Mouse (Mus musculus) urinary bladder, postnatal 14 days (tissue): Measurements from ENCODE around the gene Endod1.
A peak's percentile ranks its signal among the peaks of the same experiment; 100 is the strongest.
"Not testable (repeated sequence)": the region's sequence is repeated elsewhere in the genome, so short reads cannot be mapped to it uniquely, and the experiment has no call there.

ENCODE experiments used
- DNase-seq: peaks from one replicate; pipeline ENCODE4 v3.0.0; 2021; ENCODE audit warnings: low spot score

Gene Endod1

DNA sequence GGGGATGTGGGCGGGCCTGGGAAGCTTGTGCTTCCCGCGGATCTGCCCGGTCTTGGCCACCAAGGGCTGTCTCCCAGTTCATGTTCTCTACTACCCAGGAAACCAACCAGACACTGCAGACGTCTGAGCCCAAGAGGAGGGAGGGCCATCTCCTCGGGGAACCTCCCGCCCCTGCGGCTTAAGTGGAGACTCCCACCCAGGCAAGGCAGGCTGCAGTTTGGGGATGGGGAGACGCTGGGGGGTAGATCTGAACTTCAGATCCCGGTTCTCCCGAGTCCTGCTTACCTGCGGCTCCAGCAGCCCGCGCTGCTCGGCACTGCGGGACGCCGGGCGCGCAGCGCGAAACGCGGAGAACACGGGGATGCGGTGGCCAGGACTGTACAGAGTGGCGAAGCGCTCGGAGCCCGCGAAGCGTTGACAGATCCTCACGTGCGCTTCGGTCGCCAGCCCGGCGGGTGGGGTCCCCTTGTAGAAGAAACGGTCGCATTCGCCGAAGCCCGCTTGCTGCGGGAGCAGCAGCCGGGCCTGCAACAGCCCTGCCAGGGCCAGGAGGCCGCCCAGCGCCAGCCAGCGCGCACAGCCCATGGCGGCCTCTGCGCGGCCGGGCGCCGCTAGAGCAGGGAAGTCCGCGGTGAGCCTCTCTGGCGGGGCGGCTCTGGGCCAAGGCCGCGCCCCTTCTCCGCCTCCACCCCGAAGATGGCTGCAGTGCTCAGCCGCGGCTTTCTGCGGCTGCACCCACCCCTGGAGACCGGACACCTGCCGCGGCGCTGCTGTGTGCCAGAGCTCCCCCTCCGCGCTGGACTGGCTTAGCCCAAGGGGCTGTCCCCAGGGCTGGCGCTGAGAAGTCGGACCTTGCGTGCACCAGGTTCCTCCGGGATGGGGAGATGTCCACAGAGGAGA is 671 bp downstream of the Endod1 start:
- DNase-seq, result peak; percentile 85

DNA sequence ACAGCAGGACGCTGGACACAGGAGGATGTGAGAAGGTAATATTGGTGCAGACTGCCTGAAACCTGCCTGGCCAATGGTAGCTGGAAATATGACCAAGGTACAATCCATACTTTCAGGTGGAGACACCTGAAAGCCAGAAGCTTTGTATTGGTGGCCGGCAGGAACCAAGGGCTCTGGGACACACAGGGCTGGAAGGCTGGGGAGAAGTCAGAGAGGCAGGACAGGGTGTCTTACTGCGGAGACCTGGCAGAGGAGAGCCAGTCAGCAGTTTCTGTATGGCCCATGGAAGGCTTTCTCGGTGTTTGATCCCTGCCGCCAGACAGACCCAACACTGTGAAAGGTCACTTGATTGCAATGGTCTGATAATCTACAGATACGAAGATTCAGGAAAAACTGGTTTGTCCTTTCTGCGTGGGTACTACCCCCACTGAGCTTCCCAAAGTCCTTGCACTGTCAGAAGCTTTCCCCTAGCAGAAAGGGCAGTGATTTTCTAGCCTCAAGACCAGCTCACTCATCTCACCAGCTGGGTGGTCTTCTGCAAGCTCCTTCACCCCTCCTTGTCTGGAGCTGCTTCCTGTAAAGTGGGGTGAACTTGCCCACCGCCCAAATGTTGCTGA is 1.4 kb downstream of the Endod1 start:
- DNase-seq, result peak; percentile 46

DNA sequence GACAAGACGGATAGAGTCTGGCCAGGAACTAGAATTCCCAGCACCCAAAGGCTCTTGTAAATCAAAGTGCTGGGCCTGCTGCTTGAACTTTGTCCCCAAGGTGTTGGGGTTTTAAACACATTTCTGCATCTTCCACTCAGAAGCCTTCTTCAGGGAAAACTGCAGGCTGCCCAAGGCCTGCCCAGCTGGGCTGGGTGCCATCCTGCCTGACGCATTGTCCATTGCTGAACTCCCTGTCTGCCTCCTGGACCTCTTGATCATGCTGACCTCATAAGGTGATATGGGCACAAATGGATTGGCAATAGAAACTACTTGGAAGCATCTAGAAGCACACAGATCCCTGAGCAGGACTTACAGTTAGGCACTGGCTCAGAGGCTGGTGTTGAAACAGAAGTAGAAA is 3.2 kb downstream of the Endod1 start:
- DNase-seq, result no peak

DNA sequence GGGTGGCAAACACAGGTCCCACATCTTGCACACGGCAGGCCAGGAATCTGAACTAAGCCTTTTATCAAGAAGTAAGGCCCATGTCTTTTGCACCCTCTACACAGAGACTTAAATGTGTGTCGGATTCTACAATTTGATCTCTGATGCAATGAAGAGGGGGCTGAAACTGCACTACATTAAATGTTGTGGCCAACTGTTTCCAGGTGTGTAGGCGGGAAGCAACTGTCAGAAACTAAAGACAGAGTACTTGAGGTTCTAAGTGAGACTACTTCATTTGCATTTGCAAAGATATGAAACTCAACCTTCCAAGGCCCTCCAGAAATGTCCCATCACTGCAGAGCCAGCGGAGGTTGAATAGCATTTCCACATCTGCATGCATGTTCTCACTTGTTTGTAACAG is 5.2 kb downstream of the Endod1 start:
- DNase-seq, result no peak

DNA sequence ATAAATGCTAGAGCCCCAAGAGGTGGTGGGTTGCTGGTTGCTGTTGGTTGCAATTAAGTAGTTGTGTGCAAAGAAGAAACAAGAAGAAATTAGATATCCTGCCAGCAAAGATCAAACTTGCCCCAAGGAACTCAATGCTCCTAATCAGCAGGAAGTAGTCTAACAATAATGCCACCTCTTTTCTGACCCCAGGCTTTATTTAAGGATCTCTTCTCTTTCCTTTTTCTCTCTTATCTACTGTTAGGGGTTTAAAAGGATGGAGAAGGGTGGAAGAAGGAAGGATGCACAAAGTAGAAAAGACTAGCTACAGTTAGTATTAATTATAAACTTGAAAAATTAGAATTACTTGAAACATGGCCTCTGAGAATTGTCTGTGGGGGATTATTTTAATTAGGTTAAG is 8.9 kb downstream of the Endod1 start:
- DNase-seq, result no peak

DNA sequence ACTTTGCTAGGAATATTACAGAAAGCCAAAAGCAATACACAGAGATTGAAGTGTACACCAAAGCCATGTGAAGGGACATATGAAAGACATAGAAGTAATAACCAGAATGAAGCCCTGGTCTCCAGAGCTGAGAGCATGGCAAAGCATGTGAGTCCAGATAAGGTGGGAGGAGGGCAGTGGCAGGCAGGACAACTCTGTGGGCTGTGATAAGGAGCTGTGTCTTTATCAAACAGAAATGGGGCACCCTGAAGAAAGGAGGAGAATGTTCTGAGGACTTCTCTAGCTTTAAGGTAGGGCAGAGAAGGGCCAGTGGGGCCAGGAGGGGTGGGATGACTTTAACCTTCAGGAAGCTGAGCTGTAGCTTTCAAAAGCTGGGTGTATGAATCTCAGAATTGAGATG is 12.0 kb downstream of the Endod1 start:
- no peak for DNase-seq

DNA sequence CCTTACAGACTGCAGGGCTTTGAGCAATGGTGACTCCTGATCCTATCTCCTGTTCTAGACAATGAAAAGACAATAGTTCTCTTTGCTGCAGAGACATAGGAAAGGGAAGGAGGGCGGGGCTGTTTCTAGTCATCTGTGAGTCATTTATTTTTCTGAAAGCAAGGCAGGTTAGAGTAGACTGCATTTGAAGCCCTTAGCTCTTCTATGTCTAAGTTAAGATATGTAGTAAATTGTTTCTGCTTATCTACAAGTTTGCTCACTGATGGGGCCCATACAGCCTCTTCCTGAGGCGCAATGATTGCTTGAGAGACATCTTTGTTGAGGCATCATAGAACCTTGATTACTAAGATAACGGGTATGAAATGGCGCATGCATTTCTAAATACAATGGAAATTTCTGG is 13.5 kb downstream of the Endod1 start:
- DNase-seq, result no peak

DNA sequence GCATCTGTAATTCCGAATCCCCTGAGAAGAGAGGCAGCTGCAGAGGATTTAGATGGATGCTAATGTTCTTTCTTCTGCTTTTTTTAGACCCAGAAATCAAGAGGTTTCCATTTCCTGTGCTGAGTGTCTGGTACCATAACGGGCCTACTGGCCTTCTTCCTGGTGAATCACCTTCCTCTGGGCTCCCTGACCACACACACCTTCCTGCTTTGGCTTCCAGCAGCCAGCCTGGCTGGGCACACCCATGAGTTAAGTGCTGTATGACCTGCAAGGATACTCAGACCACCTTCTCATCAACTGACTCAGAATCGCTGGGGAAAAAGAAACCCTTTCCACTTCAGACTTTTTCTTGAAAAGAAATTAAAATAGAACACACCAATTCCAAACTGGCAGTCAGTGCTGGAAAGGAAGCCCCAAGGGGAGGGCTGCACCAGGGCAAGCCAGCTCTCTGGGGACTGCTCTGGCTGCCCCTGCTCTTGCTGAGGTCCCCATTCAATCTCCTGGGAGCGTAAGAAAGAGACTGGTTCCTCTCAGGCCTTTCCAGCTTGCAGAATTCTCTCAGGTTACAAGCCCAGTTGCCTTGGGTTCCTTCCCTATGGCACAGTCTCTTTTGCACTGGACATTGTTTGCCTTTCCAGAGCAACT is 15.7 kb downstream of the Endod1 start:
- no peak for DNase-seq

DNA sequence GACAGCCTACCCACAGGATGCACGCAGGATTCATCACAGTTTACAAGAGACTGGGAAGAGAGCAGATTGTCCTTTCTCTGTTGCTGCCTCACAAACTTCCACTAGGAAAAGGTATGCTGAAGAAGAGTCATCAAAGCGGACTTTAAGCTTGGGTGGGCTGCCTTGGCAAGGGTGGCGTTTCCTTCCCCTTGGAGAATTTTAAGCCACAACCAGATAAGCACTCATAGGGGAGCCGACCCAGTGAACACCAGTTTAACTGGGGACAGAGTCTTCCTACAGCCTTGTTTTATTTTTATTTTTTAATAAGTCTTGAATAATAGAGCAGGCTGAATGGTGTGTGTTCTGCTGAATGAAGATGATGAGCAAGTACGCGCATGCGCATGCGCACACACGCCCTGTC is 16.6 kb downstream of the Endod1 start:
- no peak for DNase-seq

DNA sequence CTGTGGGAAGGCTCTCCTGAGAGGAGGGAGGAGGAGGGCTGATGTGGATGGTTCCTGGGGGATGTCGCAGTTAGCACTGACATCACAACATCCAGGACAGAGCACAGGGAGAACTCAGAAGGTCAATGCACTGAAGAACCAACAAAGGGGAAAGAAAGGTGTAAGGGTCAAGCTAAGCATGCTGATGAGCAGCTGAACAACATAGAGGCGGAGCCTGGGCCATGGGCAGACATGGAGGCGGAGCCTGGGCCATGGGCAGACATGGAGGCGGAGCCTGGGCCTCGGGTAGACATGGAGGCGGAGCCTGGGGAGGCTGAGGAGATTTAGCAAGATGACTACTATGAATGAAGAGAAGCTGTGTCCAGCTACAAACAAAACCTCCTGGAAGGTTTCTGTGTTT is 17.8 kb downstream of the Endod1 start:
- no peak for DNase-seq

DNA sequence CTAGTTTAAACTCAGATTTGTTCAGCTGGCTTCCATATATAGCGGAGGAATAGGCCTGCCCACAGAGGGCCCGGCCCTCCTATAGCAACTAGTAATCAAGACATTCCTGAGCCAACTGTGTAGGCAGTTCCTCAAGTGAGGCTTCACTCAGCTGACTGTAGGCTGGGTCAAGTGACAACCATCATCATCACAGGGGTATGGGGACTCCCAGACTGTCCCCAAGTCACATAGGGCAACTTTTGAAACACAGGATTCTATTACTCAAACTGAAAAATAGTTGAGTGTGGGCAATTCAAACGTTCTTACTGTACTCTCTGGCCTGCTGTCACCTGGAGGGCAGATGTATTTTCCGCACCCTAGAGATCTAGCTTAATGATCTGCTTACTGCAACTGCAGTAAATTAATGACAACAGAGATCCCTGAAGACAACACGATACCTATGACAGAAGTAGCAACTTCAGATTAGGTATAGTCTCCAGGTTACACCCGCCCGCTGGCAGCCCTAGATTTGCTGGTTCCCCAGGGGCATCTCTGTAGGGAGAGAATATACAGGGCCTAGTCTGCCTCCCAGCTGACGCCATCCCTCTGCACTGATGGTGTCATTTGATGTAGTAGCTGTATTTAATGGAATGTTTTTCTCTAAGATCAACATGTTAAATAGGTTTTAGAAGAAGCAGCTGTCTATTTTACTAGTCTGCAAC is 19.1 kb downstream of the Endod1 start:
- DNase-seq, result no peak

DNA sequence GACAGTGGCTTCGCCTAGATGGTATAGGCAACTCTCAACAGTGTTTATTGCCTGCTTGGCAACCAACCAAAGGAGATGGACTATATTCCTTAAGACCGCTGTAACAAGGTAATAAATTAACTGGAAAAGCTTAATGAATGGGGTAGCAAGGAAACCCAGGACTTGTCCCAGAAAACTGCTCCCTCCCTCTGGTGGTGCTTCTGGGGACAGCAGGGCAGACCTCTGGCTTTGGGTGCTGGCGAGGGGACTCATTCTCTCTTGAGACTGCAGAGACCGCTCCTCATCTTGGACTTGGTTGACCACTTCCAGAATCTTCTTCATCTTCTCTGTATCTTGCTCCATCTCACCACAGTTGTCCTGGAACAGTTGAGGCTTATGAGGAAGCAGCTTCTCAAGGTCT is 24.3 kb downstream of the Endod1 start:
- DNase-seq, result no peak

DNA sequence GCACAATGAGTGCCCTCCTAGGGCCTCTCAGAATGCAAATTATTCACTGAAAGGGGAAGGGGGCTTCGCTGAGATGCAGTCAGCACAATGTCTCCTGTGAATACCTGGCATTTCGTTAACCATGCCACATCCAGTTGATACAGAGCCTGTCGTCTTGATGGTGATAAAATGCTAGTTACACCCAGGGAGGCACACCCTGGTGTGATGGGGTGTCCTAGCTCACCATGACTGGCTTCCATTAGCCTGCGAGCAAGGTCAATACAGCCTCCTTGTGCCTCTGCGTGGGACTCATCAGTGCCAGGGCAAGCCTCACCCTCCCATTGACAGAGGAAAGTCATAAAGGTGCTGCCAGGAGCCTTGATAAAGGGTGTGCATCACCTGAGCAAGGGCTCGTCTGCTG is 26.5 kb downstream of the Endod1 start:
- DNase-seq, result no peak

DNA sequence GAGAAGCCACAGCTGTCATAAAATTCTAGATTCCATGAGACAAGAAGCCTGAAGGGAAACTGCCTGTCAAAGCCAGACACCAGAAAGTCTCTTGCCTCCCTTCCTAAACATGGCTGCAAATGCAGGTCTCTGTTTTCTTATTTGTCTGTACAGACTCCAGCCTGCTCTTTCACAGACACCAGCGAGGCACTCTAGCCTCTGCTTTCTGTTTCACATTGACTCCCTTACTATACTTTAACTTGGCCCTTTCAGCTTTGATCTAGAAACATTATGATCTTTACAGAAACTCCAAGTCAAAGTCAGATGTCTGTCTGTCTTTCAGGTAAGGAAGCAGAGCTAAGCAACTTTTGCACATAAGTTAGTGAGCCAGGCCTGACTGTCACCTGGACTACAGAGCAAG is 29.0 kb downstream of the Endod1 start:
- no peak for DNase-seq

DNA sequence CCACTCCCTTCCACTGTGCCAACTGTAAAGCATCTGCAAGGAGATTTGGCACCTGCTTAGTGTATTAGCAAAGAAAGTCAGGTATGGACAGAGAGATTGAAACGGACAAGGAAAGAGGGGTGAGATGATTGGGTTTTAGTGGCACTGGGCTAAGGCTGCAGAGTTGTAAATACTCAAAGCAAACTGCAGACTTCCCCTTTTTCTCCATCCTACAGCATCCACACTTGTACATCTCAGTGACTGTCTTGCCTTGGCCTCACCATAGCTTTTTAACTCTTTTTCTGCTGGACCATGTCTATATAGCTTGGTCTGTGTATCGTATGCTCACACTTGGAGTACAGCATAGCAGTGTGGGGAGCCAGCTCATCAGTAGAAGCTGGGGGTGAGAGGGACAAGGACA is 30.5 kb downstream of the Endod1 start:
- DNase-seq, result no peak

DNA sequence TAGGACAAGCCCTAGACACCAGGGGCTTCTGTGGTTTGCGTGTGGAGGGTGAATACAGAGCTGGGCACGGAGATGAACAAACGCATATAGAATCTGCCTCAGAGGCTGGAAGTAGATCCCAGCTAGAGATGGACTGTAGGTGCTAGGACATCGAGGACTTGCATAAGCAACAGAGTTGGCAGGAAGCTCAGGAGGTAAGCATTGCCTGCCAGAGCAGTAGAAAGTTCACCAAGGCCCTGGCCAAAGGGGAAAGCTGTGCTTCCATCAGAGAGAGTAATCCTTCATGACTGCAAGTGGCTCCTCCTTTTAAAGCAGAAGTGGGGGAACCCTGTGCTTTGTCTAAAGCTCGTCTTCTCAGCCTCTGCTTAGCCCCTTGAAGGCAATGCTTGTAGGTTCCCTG is 31.9 kb downstream of the Endod1 start:
- no peak for DNase-seq

DNA sequence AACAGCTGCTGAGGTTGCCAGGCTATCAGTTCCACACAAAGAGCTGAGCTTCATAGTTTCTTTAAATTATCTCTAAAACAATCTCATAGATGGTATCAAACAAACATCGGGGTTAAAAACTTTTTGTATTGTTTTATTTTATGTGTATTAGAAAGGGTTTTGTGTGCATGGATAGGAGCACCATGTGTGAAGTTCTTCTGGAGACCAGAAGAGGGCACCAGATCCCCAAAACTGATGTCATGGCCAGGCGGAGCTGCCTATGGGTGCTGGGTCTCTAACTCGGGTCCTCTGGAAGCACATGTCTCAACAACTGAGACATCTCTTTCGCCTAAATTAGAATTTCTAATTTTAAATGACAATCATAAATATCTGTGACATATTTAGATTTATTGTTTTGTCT is 32.9 kb downstream of the Endod1 start:
- DNase-seq, result no peak

DNA sequence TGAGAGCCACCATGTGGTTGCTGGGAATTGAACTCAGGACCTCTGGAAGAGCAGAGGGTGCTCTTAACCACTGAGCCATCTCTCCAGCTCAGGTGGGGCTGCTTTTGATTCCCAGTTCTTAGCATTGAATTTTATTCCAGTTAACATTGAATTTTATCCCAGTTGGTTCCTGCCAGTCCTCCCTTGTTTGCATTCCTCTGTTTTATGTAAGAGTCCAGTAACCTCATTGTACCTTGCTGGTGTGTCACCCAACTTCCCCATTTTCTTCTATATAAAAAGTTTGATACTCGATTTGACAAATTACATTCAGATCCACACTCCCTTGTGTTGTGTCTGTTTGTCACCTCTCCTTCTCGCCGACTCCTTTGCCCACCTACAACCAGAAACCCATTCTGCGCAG is 35.4 kb downstream of the Endod1 start:
- DNase-seq, result not testable (repeated sequence)

DNA sequence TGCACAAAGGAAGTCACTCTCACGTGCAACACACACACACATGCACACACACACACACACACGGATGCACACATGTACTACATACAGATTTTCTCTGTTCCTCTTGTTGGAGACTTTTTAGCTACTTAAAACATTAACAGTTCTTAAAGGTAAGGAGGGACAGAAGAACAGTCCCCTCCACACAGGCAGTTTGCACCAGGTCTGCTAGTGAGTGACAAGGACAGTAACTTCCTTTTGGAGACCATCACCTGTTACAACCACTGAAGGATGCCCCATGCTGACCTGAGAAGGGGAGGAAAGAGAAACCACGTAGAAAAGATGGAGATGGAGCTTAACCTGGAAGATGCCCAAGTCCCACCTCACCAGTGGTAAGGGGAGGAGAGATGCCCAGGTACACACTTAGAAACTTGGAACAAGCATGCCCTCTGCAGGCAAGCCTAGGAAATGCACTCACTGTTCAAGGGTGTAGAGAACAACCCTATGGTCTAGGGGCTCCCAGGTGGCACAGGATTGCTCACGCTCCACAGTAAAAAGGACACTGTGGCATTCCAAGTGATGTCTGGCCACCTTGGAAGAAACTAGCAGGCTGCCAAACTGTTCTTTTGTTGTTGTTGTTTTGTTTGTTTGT is 39.2 kb downstream of the Endod1 start:
- DNase-seq, result peak; percentile 70

DNA sequence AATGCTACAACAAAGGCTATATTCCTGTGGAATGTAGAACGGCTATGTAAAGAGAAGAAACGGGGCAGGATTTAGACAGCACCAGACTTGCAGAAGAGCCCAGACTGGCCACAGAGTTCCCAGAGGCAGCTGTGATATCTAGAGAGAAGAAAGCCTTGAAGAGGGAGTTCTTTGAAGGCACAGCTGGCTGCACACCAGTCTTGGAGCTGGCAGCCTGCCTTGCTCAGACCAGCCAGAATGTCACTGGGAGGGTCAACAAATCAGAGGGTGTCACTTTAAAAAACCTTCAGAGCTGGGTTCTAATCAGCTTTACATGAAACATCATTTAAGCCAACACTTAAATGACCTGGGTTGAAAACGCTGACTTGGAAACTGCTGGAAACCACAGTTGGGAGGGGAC is 42.6 kb downstream of the Endod1 start:
- no peak for DNase-seq

DNA sequence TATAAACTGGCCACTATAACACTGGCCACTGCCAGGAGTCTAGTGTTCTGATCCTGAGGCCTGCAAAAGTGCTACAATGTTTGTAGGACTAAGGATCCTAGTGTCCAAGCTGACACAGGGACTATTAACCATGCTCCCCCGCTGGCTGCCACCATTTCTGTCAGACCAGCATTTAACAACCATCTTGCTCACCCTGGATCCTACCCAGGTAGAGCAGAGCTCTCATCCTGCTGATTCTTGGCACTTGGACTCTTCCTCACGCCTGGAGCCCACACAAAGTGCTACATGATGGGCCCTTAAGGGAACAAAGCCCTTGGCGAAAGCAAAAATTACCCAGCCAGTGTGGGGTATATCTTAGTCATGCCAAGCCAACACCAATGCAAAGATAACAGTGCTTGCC is 44.4 kb downstream of the Endod1 start:
- DNase-seq, result no peak

DNA sequence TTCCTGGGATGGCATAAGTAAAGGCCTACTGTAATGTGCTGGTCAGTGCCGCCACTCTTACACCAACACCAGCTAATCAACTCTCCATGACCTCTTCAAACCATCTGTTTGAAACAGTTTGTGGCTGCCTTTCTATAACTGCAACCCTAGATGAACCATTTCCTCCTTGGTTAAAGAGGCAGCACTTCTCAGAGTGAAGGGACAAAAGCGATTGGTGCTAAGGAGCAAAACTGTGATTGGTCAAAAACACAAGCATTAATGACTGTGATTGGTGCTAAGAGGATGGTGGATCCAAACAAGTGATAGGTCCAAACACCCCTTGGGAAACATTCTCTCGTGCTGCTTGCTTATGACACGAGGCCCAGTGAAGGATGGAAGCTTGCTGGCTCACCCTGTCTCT is 45.5 kb downstream of the Endod1 start:
- DNase-seq, result no peak
